Mouse (Mus musculus): Measurements from ENCODE around the gene Scn10a. TPM values are rescaled to one million over a fixed set of nuclear protein-coding genes. Genes with fewer than 3 reads are reported as not detected.

The Scn10a gene
- polyA plus RNA-seq, 1 experiment from 2014 or later: not detected

DNA sequence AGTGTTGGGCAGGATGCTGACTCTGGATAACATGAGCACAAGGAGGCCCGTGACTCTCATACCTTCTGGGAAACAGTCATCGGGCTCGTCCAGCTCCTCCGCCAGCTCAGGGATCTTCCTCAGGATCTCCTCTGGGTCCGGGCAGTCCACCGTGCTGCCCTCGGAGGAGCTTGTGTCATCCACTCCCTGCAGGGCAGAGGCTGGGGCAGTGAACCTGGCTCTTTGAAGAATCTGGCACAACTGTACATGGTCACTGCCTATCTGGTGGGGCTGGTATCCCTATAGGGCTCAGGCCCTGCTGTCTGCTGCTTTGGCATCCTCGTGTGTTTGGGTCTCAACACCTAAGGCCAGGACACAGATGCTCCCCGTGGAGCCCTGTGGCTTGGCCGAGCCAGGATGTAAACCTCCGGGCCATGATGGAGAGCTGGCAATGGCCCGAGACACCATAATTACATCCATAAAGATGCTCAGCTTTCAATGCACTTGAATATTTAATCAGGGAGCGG, 87.7 kb downstream of the Scn10a start:
- DNase-seq: no peak
- WGBS: 74% methylated on average over 13 of the region's 13 CpGs

DNA sequence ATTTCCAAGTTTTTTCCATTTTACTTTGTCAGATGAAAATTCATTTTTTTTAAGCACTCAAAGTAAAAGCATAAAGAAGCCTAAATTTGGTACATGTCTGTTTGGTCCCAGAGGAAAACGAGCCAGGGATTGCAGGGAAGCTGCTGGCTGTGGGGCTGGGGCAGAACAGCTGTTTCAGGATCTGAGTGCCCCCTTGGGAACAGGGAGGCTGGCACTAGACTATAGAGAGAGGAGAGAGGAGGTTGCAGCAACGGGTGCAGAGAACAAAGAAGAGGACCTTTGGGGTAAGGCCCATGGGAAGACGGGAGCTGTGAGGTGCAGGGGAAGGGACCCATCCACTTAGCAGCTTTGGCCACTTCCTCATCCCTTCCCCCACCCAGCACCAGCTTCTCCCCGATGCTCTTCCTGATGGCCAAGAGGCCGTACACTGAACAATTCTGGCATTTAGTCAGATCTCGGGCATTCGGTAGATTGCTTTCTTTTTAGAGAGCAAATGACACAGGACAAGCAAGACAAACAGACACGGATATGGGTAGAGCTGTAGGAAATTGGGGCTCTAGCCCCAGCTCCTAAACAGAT, 90.3 kb downstream of the Scn10a start:
- no peak overlapping the region for H3K4me2 ChIP-seq (ENCODE audit: low read length)
- ATAC-seq (ENCODE audit: low FRiP score, low TSS enrichment) (no peak), DNase-seq (peak; percentile 26)
- H3K27me3 ChIP-seq (ENCODE audit: control insufficient read depth, insufficient read depth, low read length): no peaks in the 10 kb centered on the region
- no peaks in the 10 kb centered on the region for H3K9me3 ChIP-seq (ENCODE audit: control insufficient read depth, low read length)
- H3K4me3 ChIP-seq (replicated peaks; ENCODE audit: low read depth, low read length): no peak overlapping the region
- H3K9ac ChIP-seq (replicated peaks; ENCODE audit: low read length): no peak overlapping the region
- WGBS: 70% methylated on average over 8 of the region's 8 CpGs
- no peaks in the 10 kb centered on the region for H3K36me3 ChIP-seq (ENCODE audit: control insufficient read depth, insufficient read depth, low read length)
- peaks cover 8% of the 10 kb centered on the region; the same call in 1 of the 2 replicates for H3K4me1 ChIP-seq (ENCODE audit: control insufficient read depth, insufficient read depth, low read length)
- H3K27ac ChIP-seq (replicated peaks; ENCODE audit: low read depth, low read length): no peak overlapping the region

More for the DNA sequence above, 87.7 kb downstream of the Scn10a start:
- Histone ChIP-seq H3K9ac (replicated peaks; ENCODE audit: low read length) (no peak overlapping the region), H3K9me3 (ENCODE audit: control insufficient read depth, low read length) (no peaks in the 10 kb centered on the region), H3K4me1 (ENCODE audit: control insufficient read depth, insufficient read depth, low read length) (peaks cover 8% of the 10 kb centered on the region; the same call in 1 of the 2 replicates), H3K4me3 (replicated peaks; ENCODE audit: low read depth, low read length) (no peak overlapping the region), H3K36me3 (ENCODE audit: control insufficient read depth, insufficient read depth, low read length) (no peaks in the 10 kb centered on the region), H3K27me3 (ENCODE audit: control insufficient read depth, insufficient read depth, low read length) (no peaks in the 10 kb centered on the region), H3K4me2 (ENCODE audit: low read length) (no peak overlapping the region), H3K27ac (replicated peaks; ENCODE audit: low read depth, low read length) (no peak overlapping the region)
- no peak for ATAC-seq (ENCODE audit: low FRiP score, low TSS enrichment)

DNA sequence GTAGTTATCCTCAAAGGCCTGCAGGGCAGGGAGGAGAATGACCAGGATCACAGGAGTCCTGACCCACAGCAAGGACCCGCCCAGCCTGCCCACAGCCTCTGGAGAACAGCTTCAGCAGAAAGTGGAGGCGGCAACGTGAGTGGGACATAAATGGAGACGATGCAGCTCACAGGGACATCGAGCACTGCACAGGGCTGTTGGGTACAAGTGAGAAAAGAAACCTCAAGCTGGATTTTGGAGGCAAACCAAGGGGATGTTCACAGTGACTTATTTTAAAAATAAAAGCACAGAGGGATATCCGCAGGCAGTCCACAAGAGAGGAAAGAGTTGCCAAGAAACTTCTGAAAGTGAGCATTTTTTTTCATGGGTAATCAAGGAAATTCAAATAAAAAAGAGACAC, 91.9 kb downstream of the Scn10a start:
- H3K9me3 ChIP-seq (ENCODE audit: control insufficient read depth, low read length): no peaks in the 10 kb centered on the region
- H3K27ac ChIP-seq (replicated peaks; ENCODE audit: low read depth, low read length): no peak overlapping the region
- H3K9ac ChIP-seq (replicated peaks; ENCODE audit: low read length): no peak overlapping the region
- H3K36me3 ChIP-seq (ENCODE audit: control insufficient read depth, insufficient read depth, low read length): no peaks in the 10 kb centered on the region
- DNase-seq (no peak), ATAC-seq (ENCODE audit: low FRiP score, low TSS enrichment) (no peak)
- H3K4me1 ChIP-seq (ENCODE audit: control insufficient read depth, insufficient read depth, low read length): peaks cover 8% of the 10 kb centered on the region; the same call in 1 of the 2 replicates
- H3K27me3 ChIP-seq (ENCODE audit: control insufficient read depth, insufficient read depth, low read length): no peaks in the 10 kb centered on the region
- 81% methylated on average over 6 of the region's 6 CpGs for WGBS
- H3K4me3 ChIP-seq (replicated peaks; ENCODE audit: low read depth, low read length): no peak overlapping the region
- H3K4me2 ChIP-seq (ENCODE audit: low read length): no peak overlapping the region

DNA sequence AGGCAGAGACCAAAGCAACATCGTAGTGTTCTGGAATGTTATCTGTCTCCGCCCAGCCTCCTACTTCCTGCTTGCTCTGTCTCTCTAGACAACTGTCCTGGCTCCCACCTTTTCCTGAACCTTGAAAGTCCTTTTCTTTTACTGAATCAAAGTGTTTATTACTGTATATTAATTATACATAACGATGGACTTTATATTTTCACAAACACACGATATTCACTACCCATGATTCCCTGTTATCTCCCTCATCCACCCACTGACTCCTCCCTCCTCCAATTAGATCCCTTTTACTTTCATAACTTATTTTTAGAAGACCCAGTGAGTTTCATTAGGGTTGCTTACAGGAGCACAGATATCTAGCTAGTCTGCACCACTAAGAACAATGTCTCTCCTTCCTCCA, 95.0 kb downstream of the Scn10a start:
- H3K27me3 ChIP-seq (ENCODE audit: control insufficient read depth, insufficient read depth, low read length): no peaks in the 10 kb centered on the region
- H3K36me3 ChIP-seq (ENCODE audit: control insufficient read depth, insufficient read depth, low read length): no peaks in the 10 kb centered on the region
- no peaks in the 10 kb centered on the region for H3K9me3 ChIP-seq (ENCODE audit: control insufficient read depth, low read length)
- H3K4me2 ChIP-seq (ENCODE audit: low read length): no peak overlapping the region
- DNase-seq (no peak), ATAC-seq (ENCODE audit: low FRiP score, low TSS enrichment) (no peak)
- no peak overlapping the region for H3K9ac ChIP-seq (replicated peaks; ENCODE audit: low read length)
- WGBS: 89% methylated on average over 4 of the region's 4 CpGs
- H3K4me1 ChIP-seq (ENCODE audit: control insufficient read depth, insufficient read depth, low read length): no peaks in the 10 kb centered on the region
- no peak overlapping the region for H3K4me3 ChIP-seq (replicated peaks; ENCODE audit: low read depth, low read length)
- no peak overlapping the region for H3K27ac ChIP-seq (replicated peaks; ENCODE audit: low read depth, low read length)

DNA sequence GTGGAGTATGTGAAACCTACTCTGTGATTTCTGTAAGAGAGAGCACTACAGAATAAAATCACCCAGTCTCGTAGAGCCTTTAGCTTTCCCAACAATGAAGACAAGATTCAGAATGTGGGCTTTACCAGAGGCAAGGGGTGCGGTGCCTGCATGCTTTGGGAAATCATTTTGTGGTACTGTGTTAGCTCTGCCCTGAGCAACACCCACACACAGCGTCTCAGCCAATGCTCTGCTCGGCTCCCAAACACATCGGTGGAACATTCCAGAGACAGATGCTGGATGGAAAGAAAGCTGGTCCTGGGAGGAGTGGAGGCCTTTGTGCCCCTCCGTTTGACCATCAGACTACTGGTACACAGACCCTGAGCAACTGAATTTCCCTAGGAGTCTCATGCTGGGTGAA, 104.3 kb downstream of the Scn10a start:
- no peak overlapping the region for H3K9ac ChIP-seq (replicated peaks; ENCODE audit: low read length)
- H3K27ac ChIP-seq (replicated peaks; ENCODE audit: low read depth, low read length): no peak overlapping the region
- no peaks in the 10 kb centered on the region for H3K4me1 ChIP-seq (ENCODE audit: control insufficient read depth, insufficient read depth, low read length)
- H3K4me2 ChIP-seq (ENCODE audit: low read length): no peak overlapping the region
- DNase-seq (no peak), ATAC-seq (ENCODE audit: low FRiP score, low TSS enrichment) (no peak)
- no peak overlapping the region for H3K4me3 ChIP-seq (replicated peaks; ENCODE audit: low read depth, low read length)
- 79% methylated on average over 6 of the region's 6 CpGs for WGBS
- no peaks in the 10 kb centered on the region for H3K36me3 ChIP-seq (ENCODE audit: control insufficient read depth, insufficient read depth, low read length)
- H3K9me3 ChIP-seq (ENCODE audit: control insufficient read depth, low read length): no peaks in the 10 kb centered on the region
- H3K27me3 ChIP-seq (ENCODE audit: control insufficient read depth, insufficient read depth, low read length): no peaks in the 10 kb centered on the region

DNA sequence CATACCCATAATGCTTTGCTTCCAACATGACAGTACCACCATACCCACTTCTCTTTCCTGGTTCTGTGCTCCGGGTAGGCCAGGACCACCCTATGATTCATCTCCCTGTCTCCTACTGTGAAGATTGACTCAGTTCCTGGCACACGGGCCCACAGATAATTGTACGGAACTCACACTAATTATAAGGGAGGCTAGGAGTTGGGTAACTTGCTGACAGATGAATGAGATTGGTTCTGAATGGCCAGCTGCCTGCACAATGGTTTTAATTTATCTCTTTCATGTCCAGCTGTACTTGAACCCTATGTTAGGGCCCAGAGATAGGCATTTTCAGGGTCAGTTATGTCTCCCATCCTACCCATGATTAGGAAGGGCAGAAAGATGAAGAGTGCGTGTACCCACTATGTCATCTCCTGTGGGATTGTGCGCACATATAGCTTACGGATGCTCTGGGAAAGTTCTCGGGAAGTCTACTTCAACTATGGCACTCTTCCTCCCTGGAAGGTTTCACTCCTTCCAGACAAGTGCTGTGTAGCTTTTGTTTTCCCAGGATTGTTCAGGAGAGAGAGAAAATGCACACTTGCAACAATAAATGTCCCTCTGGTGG, 108.5 kb downstream of the Scn10a start:
- Histone ChIP-seq H3K4me2 (ENCODE audit: low read length) (no peak overlapping the region), H3K4me3 (replicated peaks; ENCODE audit: low read depth, low read length) (no peak overlapping the region), H3K4me1 (ENCODE audit: control insufficient read depth, insufficient read depth, low read length) (no peaks in the 10 kb centered on the region), H3K27me3 (ENCODE audit: control insufficient read depth, insufficient read depth, low read length) (no peaks in the 10 kb centered on the region), H3K9ac (replicated peaks; ENCODE audit: low read length) (no peak overlapping the region), H3K36me3 (ENCODE audit: control insufficient read depth, insufficient read depth, low read length) (no peaks in the 10 kb centered on the region), H3K27ac (replicated peaks; ENCODE audit: low read depth, low read length) (no peak overlapping the region), H3K9me3 (ENCODE audit: control insufficient read depth, low read length) (no peaks in the 10 kb centered on the region)
- DNase-seq: no peak
- no peak for ATAC-seq (ENCODE audit: low FRiP score, low TSS enrichment)
- 92% methylated on average over 7 of the region's 7 CpGs for WGBS

DNA sequence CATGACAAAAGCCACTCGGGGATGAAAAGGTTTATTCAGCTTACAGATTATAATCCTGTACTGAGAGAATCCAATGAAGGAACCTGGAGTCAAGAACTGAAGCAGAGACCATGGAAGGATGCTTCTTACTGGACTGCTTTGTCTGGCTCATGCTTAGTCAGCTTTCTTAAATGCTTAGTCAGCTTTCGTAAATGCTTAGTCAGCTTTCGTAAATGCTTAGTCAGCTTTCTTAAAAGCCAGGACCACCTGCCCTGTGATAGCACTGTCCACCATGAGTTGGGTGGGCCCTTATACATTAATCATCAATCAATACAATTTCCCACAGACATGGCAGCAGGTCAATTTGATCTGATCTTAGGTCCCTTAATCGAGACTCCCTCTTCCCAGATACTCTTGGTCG, 112.2 kb downstream of the Scn10a start:
- Histone ChIP-seq H3K9me3 (ENCODE audit: control insufficient read depth, low read length) (no peaks in the 10 kb centered on the region), H3K36me3 (ENCODE audit: control insufficient read depth, insufficient read depth, low read length) (no peaks in the 10 kb centered on the region), H3K27ac (replicated peaks; ENCODE audit: low read depth, low read length) (no peak overlapping the region), H3K4me2 (ENCODE audit: low read length) (no peak overlapping the region), H3K4me3 (replicated peaks; ENCODE audit: low read depth, low read length) (no peak overlapping the region), H3K27me3 (ENCODE audit: control insufficient read depth, insufficient read depth, low read length) (no peaks in the 10 kb centered on the region), H3K4me1 (ENCODE audit: control insufficient read depth, insufficient read depth, low read length) (no peaks in the 10 kb centered on the region), H3K9ac (replicated peaks; ENCODE audit: low read length) (no peak overlapping the region)
- no peak for ATAC-seq (ENCODE audit: low FRiP score, low TSS enrichment)
- DNase-seq: no peak
- 92% methylated on average over 5 of the region's 5 CpGs for WGBS

DNA sequence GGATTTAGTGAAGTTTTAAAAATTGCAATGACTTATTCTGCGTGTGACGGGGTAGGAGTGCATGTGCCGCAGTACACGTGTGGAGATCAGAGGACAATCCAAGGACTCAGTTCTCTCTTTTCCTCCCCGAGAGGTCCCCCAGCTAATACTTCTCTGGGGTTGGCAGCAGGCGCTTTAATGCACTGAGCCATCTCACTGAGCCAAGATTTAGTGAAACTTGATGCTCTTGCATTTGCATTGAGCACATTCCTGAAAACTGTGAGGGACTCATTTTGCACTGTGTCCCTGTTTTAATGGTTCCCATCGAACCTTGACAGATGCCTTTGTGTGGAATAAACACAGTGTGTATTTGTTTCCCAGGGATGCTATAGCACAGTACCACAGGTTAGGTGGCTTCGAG, 114.5 kb downstream of the Scn10a start:
- Histone ChIP-seq H3K36me3 (ENCODE audit: control insufficient read depth, insufficient read depth, low read length) (no peaks in the 10 kb centered on the region), H3K4me2 (ENCODE audit: low read length) (no peak overlapping the region), H3K9ac (replicated peaks; ENCODE audit: low read length) (no peak overlapping the region), H3K4me3 (replicated peaks; ENCODE audit: low read depth, low read length) (no peak overlapping the region), H3K4me1 (ENCODE audit: control insufficient read depth, insufficient read depth, low read length) (no peaks in the 10 kb centered on the region), H3K27ac (replicated peaks; ENCODE audit: low read depth, low read length) (no peak overlapping the region), H3K27me3 (ENCODE audit: control insufficient read depth, insufficient read depth, low read length) (no peaks in the 10 kb centered on the region), H3K9me3 (ENCODE audit: control insufficient read depth, low read length) (no peaks in the 10 kb centered on the region)
- WGBS: 71% methylated on average over 8 of the region's 8 CpGs
- ATAC-seq (ENCODE audit: low FRiP score, low TSS enrichment) (no peak), DNase-seq (no peak)

DNA sequence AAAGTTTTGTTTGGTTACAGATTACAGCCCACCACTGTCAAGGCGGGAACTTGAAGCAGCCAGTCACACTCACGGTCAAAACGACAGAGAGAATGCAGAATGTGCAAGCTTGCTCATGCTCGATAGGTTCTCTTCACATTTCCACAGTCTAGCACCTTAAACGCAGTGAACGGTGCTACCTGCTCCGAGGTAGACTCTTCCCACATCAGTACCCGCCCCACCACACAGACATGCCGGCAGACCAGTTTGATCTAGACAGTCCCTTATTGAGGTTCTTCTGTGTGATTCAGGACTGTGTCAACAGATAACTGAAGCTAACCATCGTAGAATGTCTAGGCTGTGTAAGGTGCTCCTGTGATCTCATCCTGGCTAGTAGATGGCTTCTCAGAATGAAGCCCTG, 120.6 kb downstream of the Scn10a start:
- Histone ChIP-seq H3K9me3 (ENCODE audit: control insufficient read depth, low read length) (no peaks in the 10 kb centered on the region), H3K4me2 (ENCODE audit: low read length) (no peak overlapping the region), H3K4me1 (ENCODE audit: control insufficient read depth, insufficient read depth, low read length) (no peaks in the 10 kb centered on the region), H3K4me3 (replicated peaks; ENCODE audit: low read depth, low read length) (no peak overlapping the region), H3K27me3 (ENCODE audit: control insufficient read depth, insufficient read depth, low read length) (no peaks in the 10 kb centered on the region), H3K27ac (replicated peaks; ENCODE audit: low read depth, low read length) (no peak overlapping the region), H3K9ac (replicated peaks; ENCODE audit: low read length) (no peak overlapping the region), H3K36me3 (ENCODE audit: control insufficient read depth, insufficient read depth, low read length) (no peaks in the 10 kb centered on the region)
- DNase-seq (no peak), ATAC-seq (ENCODE audit: low FRiP score, low TSS enrichment) (no peak)
- WGBS: 92% methylated on average over 10 of the region's 10 CpGs
